Mouse (Mus musculus) heart, postnatal 0 days (tissue): ENCODE measurements around the gene Stox2. TPM values are rescaled to one million over a fixed set of nuclear protein-coding genes. Genes with fewer than 3 reads are reported as not detected.

Experiments
- ATAC-seq: fragments of 200-750 bp; cut with Nextera tagmentation; 2 replicates; pipeline ENCODE4 v1.8.0; 2017; ENCODE audit warnings: low read depth, moderate number of reproducible peaks, moderate library complexity; ENCODE audit not compliant: insufficient read depth
- DNase-seq: peaks from one replicate; pipeline ENCODE4 v3.0.0-alpha.2; 2016; ENCODE audit warnings: low spot score
- H3K27ac ChIP-seq: fragments of 300-500 bp; sonication (generic); 2 replicates; pipeline ENCODE4 v1.5.1; 2014; ENCODE audit warnings: low read depth, mild to moderate bottlenecking
- H3K27me3 ChIP-seq: fragments of 300-500 bp; sonication (generic); 2 replicates; pipeline ENCODE4 v1.6.1; 2014; ENCODE audit warnings: low read length, mixed read lengths; ENCODE audit not compliant: control insufficient read depth, insufficient read depth
- H3K36me3 ChIP-seq: fragments of 300-500 bp; sonication (generic); replicated peaks from 2 replicates; pipeline ENCODE4 v1.6.1; 2014; ENCODE audit warnings: low read length, mixed read lengths; ENCODE audit not compliant: control insufficient read depth, insufficient read depth
- H3K4me1 ChIP-seq: fragments of 300-500 bp; sonication (generic); 2 replicates; pipeline ENCODE4 v1.6.1; 2014; ENCODE audit warnings: antibody characterized with exemption; ENCODE audit not compliant: control insufficient read depth, insufficient read depth
- H3K4me2 ChIP-seq: fragments of 300-500 bp; sonication (generic); 2 replicates; pipeline ENCODE4 v1.6.1; 2014; ENCODE audit warnings: low read depth, mild to moderate bottlenecking, low read length, moderate library complexity
- H3K4me3 ChIP-seq: fragments of 300-500 bp; sonication (generic); 2 replicates; pipeline ENCODE4 v1.5.1; 2014; ENCODE audit warnings: low read depth, low read length
- H3K9ac ChIP-seq: fragments of 300-500 bp; sonication (generic); replicated peaks from 2 replicates; pipeline ENCODE4 v1.6.1; 2014; ENCODE audit warnings: low read depth, low read length, mixed read lengths
- H3K9me3 ChIP-seq: fragments of 300-500 bp; sonication (generic); replicated peaks from 2 replicates; pipeline ENCODE4 v1.6.1; 2016; ENCODE audit warnings: low read length; ENCODE audit not compliant: control insufficient read depth
- CTCF ChIP-seq: IDR thresholded peaks from 2 replicates; pipeline ENCODE4 v1.5.1; 2016; ENCODE audit warnings: antibody characterized with exemption, control low read depth, low read depth
- EP300 ChIP-seq: IDR thresholded peaks from 2 replicates; pipeline ENCODE4 v1.6.1; 2016; ENCODE audit warnings: antibody characterized with exemption, low read depth
- WGBS: fragments of 180-500 bp; shearing (Covaris S2); extraction: QIAGEN DNeasy Blood & Tissue Kit; methylation state at CpG from one replicate; pipeline ENCODE4 v1.1.7; 2014; 5-methylcytosine and 5-hydroxymethylcytosine counted together
- polyA plus RNA-seq: library from polyadenylated mRNA; unstranded; fragments of >200 nt; fragmentation: Nextera tagmentation; extraction: Ambion mirVana; gene quantifications from 2 replicates; pipeline ENCODE4 v1.2.1, GENCODE M21; 2015
- total RNA-seq: library from RNA; depleted of rRNA; stranded (reverse); fragments of >200 nt; gene quantifications from 2 replicates; pipeline ENCODE4 v1.2.3, GENCODE M21; 2014; ENCODE audit warnings: low replicate concordance

Stox2 gene
- total and polyA plus RNA-seq, 2 experiments from 2014 or later: 6.2 to 12.7 TPM

- H3K36me3 ChIP-seq: no peaks in the 10 kb centered on the region
- 91% methylated on average over 3 of the region's 3 CpGs for WGBS
- no peaks in the 10 kb centered on the region for H3K9me3 ChIP-seq
- H3K4me2 ChIP-seq: no peak overlapping the region
- H3K4me1 ChIP-seq: no peaks in the 10 kb centered on the region
- H3K9ac ChIP-seq: no peak overlapping the region
- H3K27me3 ChIP-seq: no peaks in the 10 kb centered on the region
- H3K4me3 ChIP-seq: no peak overlapping the region
- no peak overlapping the region for H3K27ac ChIP-seq
- DNase-seq (no peak), ATAC-seq (no peak)
- TF ChIP-seq CTCF: no peak
- no peak for TF ChIP-seq EP300
These were observed 147.7 kb downstream of the Stox2 start for GRCm38 (mm10) chr8:47298460-47298859.

- Histone ChIP-seq H3K27ac (no peak overlapping the region), H3K9ac (0 out of 2 replicates have a peak overlapping the region, but pooled peaks have one; percentile 74), H3K4me1 (peaks cover 22% of the 10 kb centered on the region), H3K36me3 (no peaks in the 10 kb centered on the region), H3K4me2 (peak overlapping the region; percentile 86), H3K4me3 (peak overlapping the region; percentile 72), H3K9me3 (no peaks in the 10 kb centered on the region), H3K27me3 (no peaks in the 10 kb centered on the region)
- WGBS: 15% methylated on average over 6 of the region's 6 CpGs
- ATAC-seq: no peak
- DNase-seq: no peak
- no peak for TF ChIP-seq EP300
- no peak for TF ChIP-seq CTCF
These were observed 156.5 kb downstream of the Stox2 start for GRCm38 (mm10) chr8:47289641-47290040.

- H3K9me3 ChIP-seq: no peaks in the 10 kb centered on the region
- peak overlapping the region; percentile 74 for H3K9ac ChIP-seq
- no peaks in the 10 kb centered on the region for H3K36me3 ChIP-seq
- under 1% methylated on average over 63 of the region's 97 CpGs for WGBS
- peak overlapping the region; percentile 61 for H3K27ac ChIP-seq
- peaks cover 22% of the 10 kb centered on the region for H3K4me1 ChIP-seq
- peak overlapping the region; percentile 86 for H3K4me2 ChIP-seq
- peak; percentile 82 for ATAC-seq
- TF ChIP-seq EP300 (no peak), CTCF (no peak)
- peak; percentile 69 for DNase-seq
- peak overlapping the region; percentile 72 for H3K4me3 ChIP-seq
- H3K27me3 ChIP-seq: no peaks in the 10 kb centered on the region
These were observed 157.2 kb downstream of the Stox2 start for GRCm38 (mm10) chr8:47288866-47289541.

GRCm38 (mm10) chr8:47288131-47288865 is 157.9 kb downstream of the Stox2 start:
- no peaks in the 10 kb centered on the region for H3K9me3 ChIP-seq
- peak overlapping the region; percentile 86 for H3K4me2 ChIP-seq
- H3K9ac ChIP-seq: peak overlapping the region; percentile 74
- ATAC-seq (peak; percentile 48), DNase-seq (peak; percentile 28)
- peaks cover 22% of the 10 kb centered on the region for H3K4me1 ChIP-seq
- no peaks in the 10 kb centered on the region for H3K36me3 ChIP-seq
- no peaks in the 10 kb centered on the region for H3K27me3 ChIP-seq
- H3K4me3 ChIP-seq: peak overlapping the region; percentile 72
- peak overlapping the region; percentile 61 for H3K27ac ChIP-seq
- TF ChIP-seq CTCF (no peak), EP300 (no peak)
- WGBS: under 1% methylated on average over 68 of the region's 78 CpGs

GRCm38 (mm10) chr8:47287641-47288130 is 158.5 kb downstream of the Stox2 start:
- H3K9me3 ChIP-seq: no peaks in the 10 kb centered on the region
- no peaks in the 10 kb centered on the region for H3K36me3 ChIP-seq
- peak overlapping the region; percentile 72 for H3K4me3 ChIP-seq
- DNase-seq: no peak
- peaks cover 22% of the 10 kb centered on the region for H3K4me1 ChIP-seq
- no peaks in the 10 kb centered on the region for H3K27me3 ChIP-seq
- H3K27ac ChIP-seq: peak overlapping the region; percentile 61
- H3K4me2 ChIP-seq: peak overlapping the region; percentile 86
- WGBS: 1% methylated on average over 33 of the region's 33 CpGs
- TF ChIP-seq EP300 (no peak), CTCF (no peak)
- peak overlapping the region; percentile 74 for H3K9ac ChIP-seq
- ATAC-seq: peak; percentile 18
